Mouse (Mus musculus) kidney, adult 11 months (tissue): ENCODE results near the gene 9430097D07Rik.

Experiments
- DNase-seq: peaks from one replicate; pipeline ENCODE4 v3.0.0; 2022

Gene 9430097D07Rik

GRCm38 (mm10) chr2:32555484-32555883 lies 20.0 kb downstream of the 9430097D07Rik start:
- DNase-seq, result peak; percentile 55

DNA sequence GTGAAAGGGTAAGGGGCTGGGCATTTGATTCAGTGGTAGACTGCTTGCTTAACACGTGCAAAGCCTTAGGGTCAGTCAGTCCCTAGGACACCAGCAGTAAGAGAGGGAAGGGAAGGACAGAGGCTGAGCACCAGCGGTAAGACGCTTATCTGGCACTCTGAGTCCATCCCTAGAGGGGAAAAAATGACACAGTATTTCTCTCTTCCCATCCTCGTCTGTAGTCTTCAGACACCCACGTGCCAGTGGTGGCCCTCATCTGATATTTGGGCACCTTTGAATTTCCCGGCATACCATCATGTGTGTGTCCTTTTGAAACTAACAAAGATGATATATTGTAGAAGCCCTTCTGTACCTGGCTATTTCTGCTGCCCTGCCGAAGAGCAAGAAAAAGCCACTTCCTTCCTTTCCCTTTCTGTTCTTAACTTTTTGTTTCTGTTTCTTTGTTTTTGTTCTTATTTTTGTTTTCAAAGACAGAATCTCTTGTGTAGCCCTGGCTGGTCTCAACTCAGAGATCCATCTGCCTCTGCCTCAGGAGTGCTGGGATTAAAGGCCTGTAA lies 21.8 kb downstream of the 9430097D07Rik start:
- DNase-seq, result no peak

DNA sequence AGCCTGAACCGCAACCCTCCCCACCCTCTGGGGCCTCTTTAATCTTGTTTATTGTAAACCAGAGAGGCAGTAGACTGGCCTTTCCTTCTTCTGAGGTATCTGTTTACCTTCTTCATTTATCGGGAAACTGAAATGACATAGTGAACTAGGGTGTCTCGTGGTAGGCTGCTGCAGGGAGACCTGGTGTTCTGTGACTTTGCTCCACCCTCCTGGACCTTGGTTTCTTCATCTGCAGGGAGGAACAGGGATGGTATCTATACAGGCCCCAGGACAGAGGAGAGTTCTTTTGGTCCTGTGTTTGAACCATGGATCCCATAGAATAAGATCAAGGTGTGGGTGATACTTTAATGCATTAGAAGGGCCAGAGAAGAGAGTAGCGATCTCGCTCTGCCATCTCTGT lies 24.2 kb downstream of the 9430097D07Rik start:
- DNase-seq, result no peak

DNA sequence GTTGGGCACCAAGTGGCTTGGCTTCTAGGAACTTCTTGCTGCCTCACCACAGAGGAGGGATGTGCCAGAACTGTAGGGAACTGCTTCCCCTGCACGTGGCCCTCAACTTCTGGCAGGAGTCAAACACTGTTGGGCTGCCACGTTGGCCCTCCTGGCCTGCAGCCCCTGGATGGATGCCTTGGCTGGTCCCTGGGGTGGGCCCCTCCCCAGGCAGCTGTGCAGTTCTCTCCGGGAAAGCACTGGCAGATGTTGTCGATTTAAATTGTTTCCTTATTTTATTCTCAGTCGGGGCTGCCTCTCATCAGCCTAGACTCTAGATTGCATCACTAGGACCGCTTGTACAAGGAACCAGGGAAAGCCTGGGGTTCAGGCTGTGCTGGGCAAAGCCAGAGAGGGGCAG lies 25.7 kb downstream of the 9430097D07Rik start:
- no peak for DNase-seq

DNA sequence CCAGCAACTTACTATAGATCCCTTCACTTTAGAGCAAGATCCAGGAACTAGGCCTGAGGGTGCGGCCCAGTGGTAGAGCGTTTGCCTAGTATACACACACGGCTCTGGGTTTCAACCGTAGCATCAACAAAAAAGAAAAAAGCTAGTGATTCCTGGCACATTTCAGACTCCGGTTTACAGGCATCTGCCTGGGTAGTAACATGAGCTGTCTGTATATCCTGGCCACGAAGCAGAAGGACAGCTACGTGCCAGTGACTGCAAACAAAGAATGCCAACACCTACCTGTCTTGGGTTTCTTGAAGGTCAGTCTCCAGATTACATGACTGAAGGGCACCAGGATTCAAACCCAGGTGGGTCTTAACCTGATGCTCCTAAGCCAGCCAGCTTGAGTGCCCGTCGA lies 26.3 kb downstream of the 9430097D07Rik start:
- no peak for DNase-seq

GRCm38 (mm10) chr2:32547964-32548739 lies 27.3 kb downstream of the 9430097D07Rik start:
- peak; percentile 56 for DNase-seq

- no peak for DNase-seq
Measured at GRCm38 (mm10) chr2:32547380-32547779, 28.1 kb downstream of the 9430097D07Rik start.

DNA sequence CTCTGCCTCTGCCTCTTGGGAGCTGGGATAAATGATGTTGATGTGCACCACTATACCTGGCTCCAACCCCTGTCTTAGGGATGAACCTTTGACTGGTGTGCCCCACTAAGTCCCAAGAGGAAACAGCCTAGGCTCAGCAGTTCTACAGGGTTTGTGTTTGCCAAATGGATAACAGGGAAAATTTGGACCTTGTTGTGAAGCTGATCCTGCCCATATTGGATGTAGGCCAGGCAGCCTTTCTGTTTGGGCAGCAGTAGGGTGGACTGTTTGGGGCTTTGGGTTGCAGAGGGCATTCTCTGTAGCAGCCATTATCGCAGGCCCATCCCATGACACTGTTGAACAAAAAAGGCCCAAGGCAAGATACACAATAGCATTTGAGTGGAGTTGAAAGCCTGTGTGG lies 28.5 kb downstream of the 9430097D07Rik start:
- DNase-seq, result peak; percentile 40

GRCm38 (mm10) chr2:32543031-32543449 lies 32.4 kb downstream of the 9430097D07Rik start:
- no peak for DNase-seq

DNA sequence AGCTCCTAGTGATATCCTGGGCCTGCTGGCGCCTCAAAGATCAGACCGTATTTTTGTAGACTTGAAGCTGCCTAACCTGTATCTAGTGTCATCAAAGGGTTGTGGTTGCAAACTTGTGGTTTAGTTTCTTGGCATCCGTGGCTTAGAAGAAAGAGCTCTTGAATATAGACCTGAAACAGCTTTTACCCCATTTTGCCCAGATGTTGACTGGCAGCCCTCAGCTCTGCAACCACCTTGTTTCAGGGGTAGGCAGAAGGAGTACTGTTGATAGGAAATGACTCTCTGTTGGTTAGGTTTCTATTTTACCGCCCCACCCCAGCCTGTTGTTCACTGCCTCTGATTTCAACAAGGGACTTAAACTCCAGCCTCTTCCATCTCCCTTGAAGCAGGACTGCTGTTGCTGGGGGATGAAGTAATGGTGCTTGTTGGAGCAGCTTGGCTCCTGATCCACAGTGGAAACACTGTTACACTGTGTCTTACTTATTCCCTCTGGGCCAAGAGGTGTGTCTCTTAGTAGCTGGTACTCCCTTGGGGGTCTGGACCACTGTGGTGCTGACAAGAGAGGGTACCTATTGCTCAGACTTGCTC lies 33.4 kb downstream of the 9430097D07Rik start:
- no peak for DNase-seq

DNA sequence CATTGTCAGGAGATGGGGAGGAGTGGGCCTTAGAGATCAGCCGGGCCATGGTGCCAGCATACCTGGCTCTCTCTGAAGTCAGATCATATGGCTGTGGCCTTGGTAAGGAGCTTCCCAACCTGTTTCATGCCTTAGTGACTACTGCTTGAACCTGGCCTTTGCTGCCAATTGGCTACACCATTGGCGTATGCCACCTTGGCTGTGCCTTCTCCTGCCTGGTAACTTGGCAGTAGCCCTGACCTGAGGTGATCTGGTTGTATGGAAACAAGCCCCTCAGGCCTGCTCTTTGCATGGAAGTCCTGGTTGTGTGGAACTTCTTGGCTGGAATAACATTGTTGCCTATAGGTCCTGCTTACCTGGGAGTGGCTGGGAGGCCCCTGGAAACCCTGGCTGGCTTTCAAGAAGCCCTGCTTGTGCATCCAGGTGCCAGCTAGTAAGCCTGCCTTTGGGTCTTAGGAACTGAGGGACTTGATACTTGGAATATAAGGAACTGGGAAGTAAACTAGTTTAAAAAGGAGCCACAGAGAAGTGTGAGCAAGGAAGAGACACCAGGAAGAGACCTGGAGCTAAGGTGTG lies 34.1 kb downstream of the 9430097D07Rik start:
- peak; percentile 19 for DNase-seq

DNA sequence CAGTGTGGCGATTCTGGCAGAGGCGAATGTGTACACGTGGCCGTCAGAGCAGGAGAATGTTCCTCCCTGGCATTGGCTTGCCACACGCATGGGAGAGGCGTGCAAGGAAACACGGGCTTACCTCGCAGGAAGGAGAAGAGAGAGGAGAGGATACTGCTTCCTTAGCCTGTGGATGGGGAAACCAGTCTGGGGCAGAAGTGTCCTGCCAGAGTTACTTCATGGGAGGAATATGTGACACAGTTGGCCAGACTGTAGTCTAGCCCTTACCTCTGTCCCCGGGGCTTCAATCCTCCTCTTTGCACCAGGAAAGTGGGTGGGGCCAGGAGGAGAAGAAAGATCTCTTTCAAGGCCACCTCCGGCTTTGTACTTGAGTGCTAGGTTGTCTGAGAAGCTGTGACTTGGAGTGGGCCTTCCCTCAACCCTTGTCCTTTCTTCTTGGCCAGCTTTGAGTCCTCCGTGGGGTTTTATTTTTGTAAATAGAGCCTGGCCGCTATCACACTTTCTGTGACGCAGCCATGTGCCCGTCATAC lies 36.0 kb downstream of the 9430097D07Rik start:
- peak; percentile 20 for DNase-seq

DNA sequence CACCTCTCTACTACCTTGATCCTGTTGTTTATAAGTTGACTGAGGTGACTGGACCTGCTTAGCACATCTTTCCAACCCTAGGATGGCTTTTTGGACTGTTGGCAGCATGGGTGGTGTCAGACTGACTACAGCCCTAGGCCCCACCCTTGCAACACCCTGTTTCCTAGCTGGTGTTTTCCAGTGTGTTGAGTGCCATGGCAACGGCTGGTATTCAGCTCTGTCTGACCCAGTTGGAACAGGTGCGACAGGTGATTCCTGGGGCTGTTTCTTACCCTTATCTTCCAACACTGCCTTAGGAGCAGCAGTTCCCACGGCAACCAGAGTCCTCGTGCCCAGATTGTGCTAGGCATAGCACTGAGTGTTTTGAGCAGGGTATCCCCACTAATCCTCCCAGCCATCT lies 37.0 kb downstream of the 9430097D07Rik start:
- peak; percentile 47 for DNase-seq

- DNase-seq, result peak; percentile 35
Measured at GRCm38 (mm10) chr2:32537941-32538340, 37.5 kb downstream of the 9430097D07Rik start.

GRCm38 (mm10) chr2:32537360-32537905 lies 38.1 kb downstream of the 9430097D07Rik start:
- DNase-seq, result peak; percentile 71

DNA sequence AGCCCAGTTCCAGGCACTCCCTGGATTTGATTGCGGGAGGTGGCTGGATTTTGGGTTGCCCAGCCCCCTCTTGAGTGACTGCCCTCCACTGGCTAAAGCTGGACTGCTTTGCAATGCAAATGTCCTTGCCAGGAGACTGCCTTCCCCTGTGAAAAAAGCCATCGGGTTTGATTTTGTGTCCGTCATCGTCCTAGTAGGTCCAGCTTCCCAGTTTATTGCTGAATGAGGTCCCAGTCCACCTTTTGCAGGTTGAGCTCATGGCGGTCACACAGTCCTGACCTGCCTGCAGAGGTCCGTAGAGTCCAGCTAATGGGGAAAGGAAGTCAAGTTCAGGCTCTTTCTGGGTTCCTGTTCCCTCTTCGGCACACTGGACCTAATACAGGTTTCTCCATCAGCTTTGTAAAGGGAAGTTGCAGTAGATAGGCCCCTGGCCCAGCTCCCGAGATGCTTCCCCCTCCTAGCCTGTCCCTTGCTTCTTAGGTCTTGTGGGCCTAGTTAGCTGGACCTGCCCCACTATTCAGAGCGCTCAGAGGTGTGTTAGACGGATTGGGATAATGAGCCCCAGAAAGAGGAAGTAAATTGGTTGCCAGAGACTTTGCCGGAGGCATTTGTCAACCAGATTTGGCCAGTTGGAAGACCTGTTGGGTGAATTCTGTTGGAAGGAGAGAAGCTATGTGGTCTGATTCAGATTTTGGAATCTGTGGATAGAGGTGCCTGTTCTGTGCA lies 38.7 kb downstream of the 9430097D07Rik start:
- peak; percentile 82 for DNase-seq

- DNase-seq, result peak; percentile 72
Measured at GRCm38 (mm10) chr2:32536086-32536633, 39.3 kb downstream of the 9430097D07Rik start.

DNA sequence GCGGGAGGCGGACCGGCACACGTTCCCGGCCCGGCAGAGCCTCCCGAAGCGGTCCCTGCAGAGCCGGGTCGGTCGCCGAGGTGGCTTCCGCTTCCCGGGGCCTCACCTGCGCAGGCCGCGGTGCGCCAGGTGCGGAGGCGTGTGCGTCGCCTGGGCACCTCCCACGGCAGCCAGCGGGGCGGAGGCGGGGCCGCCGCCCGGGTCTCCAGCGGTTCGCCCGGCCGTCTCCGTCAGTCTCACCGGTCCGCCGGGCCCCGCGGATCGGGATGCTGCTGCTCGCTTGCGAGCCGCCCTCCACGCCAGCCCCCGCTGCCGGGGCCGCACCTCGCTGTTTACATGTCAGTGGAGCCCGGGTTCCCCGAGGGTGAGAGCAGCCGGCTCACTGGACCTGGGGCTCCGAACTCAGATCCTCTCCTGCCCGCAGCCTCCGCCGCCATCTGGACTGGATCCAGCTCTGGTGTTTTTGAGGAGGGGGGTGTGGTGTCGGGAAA lies 39.9 kb downstream of the 9430097D07Rik start:
- DNase-seq, result peak; percentile 80

- peak; percentile 98 for DNase-seq
Measured at GRCm38 (mm10) chr2:32534733-32535471, 40.6 kb downstream of the 9430097D07Rik start, which contains the start of gene Fam102a. Fam102a (plus strand) TSS chr2:32535332.

GRCm38 (mm10) chr2:32534061-32534732 lies 41.3 kb downstream of the 9430097D07Rik start:
- peak; percentile 75 for DNase-seq

GRCm38 (mm10) chr2:32533163-32533562 lies 42.3 kb downstream of the 9430097D07Rik start:
- no peak for DNase-seq
